Mouse (Mus musculus): Measurements from ENCODE around the gene Stard5. TPM values are rescaled to one million over a fixed set of nuclear protein-coding genes. Genes with fewer than 3 reads are reported as not detected.

The Stard5 gene
- 50.4 TPM for polyA plus RNA-seq (2014; fragmentation: Illumina TruSeq; extraction: RNeasy Lipid Tissue Mini Kit (QIAGEN cat#74804); ENCODE audit: low read depth, low replicate concordance)

GRCm38 (mm10) chr7:83631828-83632681 lies at the start of gene Stard5:
Gene Stard5, plus strand, starts transcription at chr7:83631959.

DNA sequence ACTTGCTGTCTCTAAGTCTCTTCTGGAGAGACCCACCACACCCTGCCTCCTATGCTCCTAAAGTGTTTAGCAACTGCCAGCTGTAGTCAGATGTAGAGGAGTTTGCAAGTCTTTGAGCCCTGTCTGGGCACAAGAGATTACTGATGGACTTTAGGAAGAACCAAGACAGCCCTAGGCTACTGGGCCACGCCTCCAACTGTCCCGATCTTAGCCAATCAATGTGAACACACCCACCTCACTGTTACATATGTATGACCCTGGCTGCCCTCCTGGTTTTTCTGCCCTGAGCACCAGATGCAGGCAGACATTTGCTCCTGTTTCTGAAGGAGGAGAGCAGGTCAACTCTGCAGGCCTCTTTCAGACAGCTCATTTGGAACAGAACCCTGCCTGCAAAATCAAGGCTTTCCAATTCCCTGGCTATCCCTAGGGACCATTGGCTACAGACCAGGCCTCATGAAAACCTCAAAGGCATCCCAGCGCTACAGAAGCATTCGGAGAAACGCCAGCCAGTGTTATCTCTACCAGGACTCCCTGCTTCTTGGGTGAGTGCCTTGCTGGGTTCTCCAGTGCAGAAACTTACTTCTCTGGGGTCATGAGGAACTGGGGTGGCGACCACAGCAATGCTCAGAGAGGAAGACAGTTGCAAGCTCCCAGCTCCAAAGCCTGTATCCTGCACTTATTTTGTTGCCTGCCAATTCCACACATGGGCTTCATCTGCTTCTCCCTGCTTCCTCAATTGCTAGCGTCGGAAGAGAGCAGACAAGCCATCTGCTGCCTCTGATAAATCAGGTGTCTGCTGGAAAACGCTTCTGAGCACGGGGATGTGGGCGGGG lies 46.9 kb upstream of the Stard5 start, which contains the start of gene Tmc3:
TSS of gene Tmc3 (plus strand) at position 289 of the 833 bp plus-strand sequence.

Other genes with a start within 250 kb of the Stard5 start
- 2.0 TPM for gene Tmc3, start 47.0 kb upstream of the Stard5 start, polyA plus RNA-seq (2014; fragmentation: Illumina TruSeq; extraction: RNeasy Lipid Tissue Mini Kit (QIAGEN cat#74804); ENCODE audit: low read depth, low replicate concordance)
- gene Il16, start 113.8 kb downstream of the Stard5 start, polyA plus RNA-seq (2014; fragmentation: Illumina TruSeq; extraction: RNeasy Lipid Tissue Mini Kit (QIAGEN cat#74804); ENCODE audit: low read depth, low replicate concordance): 1.4 TPM
- not detected for gene Cfap161, start 162.9 kb downstream of the Stard5 start, polyA plus RNA-seq (2014; fragmentation: Illumina TruSeq; extraction: RNeasy Lipid Tissue Mini Kit (QIAGEN cat#74804); ENCODE audit: low read depth, low replicate concordance)

Measured in sigmoid colon, adult 10 weeks (tissue).